Mouse (Mus musculus) intestine, postnatal 0 days (tissue): Measurements from ENCODE around the gene Ttc22. TPM values are rescaled to one million over a fixed set of nuclear protein-coding genes. Genes with fewer than 3 reads are reported as not detected.
A peak's percentile ranks its signal among the peaks of the same experiment; 100 is the strongest.

ENCODE experiments used
- ATAC-seq: fragments of 200-750 bp; cut with Nextera tagmentation; 2 replicates; pipeline ENCODE4 v1.8.0; 2017; ENCODE audit warnings: mild to moderate bottlenecking, moderate TSS enrichment, moderate library complexity
- H3K27ac ChIP-seq: fragments of 300-500 bp; sonication (generic); 2 replicates; pipeline ENCODE4 v1.5.1; 2014; ENCODE audit warnings: mild to moderate bottlenecking, low read depth, low read length, moderate library complexity
- H3K27me3 ChIP-seq: fragments of 300-500 bp; sonication (generic); replicated peaks from 2 replicates; pipeline ENCODE4 v1.6.1; 2014; ENCODE audit warnings: low read length, mixed read lengths; ENCODE audit not compliant: control insufficient read depth, insufficient read depth
- H3K36me3 ChIP-seq: fragments of 300-500 bp; sonication (generic); 2 replicates; pipeline ENCODE4 v1.6.1; 2014; ENCODE audit warnings: mild to moderate bottlenecking, moderate library complexity; ENCODE audit not compliant: control insufficient read depth, insufficient read depth
- H3K4me1 ChIP-seq: fragments of 300-500 bp; sonication (generic); replicated peaks from 2 replicates; pipeline ENCODE4 v1.6.1; 2014; ENCODE audit warnings: antibody characterized with exemption, low read length, mixed read lengths; ENCODE audit not compliant: control insufficient read depth, insufficient read depth
- H3K4me2 ChIP-seq: fragments of 300-500 bp; sonication (generic); replicated peaks from 2 replicates; pipeline ENCODE4 v1.6.1; 2014; ENCODE audit warnings: low read depth, mild to moderate bottlenecking, moderate library complexity
- H3K4me3 ChIP-seq: fragments of 300-500 bp; sonication (generic); 2 replicates; pipeline ENCODE4 v1.5.1; 2014; ENCODE audit warnings: low read depth, low read length
- H3K9ac ChIP-seq: fragments of 300-500 bp; sonication (generic); 2 replicates; pipeline ENCODE4 v1.6.1; 2014; ENCODE audit warnings: mild to moderate bottlenecking, low read depth, low read length
- H3K9me3 ChIP-seq: fragments of 300-500 bp; sonication (generic); 2 replicates; pipeline ENCODE4 v1.6.1; 2016; ENCODE audit warnings: mixed run types; ENCODE audit not compliant: control insufficient read depth
- CTCF ChIP-seq: sonication (generic); IDR thresholded peaks from 2 replicates; pipeline ENCODE4 v1.5.1; 2016; ENCODE audit warnings: low read depth, mild to moderate bottlenecking, control low read depth, antibody characterized with exemption, moderate library complexity
- WGBS: fragments of 180-500 bp; shearing (Covaris S2); extraction: QIAGEN DNeasy Blood & Tissue Kit; methylation state at CpG from one replicate; pipeline ENCODE4 v1.1.7; 2014; 5-methylcytosine and 5-hydroxymethylcytosine counted together
- polyA plus RNA-seq: library from polyadenylated mRNA; unstranded; fragments of >200 nt; fragmentation: Nextera tagmentation; extraction: Ambion mirVana; gene quantifications from 2 replicates; pipeline ENCODE4 v1.2.1, GENCODE M21; 2015

The Ttc22 gene
- polyA plus RNA-seq, 1 experiment from 2014 or later = 66.4 TPM

- Histone ChIP-seq H3K4me2 (no peak overlapping the region), H3K27me3 (no peaks in the 10 kb centered on the region), H3K36me3 (no peaks in the 10 kb centered on the region; the same call in 1 of the 2 replicates), H3K27ac (peak overlapping the region; percentile 74), H3K9me3 (no peaks in the 10 kb centered on the region), H3K4me3 (no peak overlapping the region), H3K9ac (no peak overlapping the region), H3K4me1 (peaks cover 6% of the 10 kb centered on the region)
- WGBS = 29% methylated on average over 14 of the region's 14 CpGs
- peak; percentile 87 for TF ChIP-seq CTCF
- no peak for ATAC-seq
Measured at GRCm38 (mm10) chr4:106630333-106631220, 8.3 kb downstream of the Ttc22 start.

- Histone ChIP-seq H3K36me3 (peaks cover 8% of the 10 kb centered on the region; the same call in 1 of the 2 replicates), H3K4me1 (peaks cover 6% of the 10 kb centered on the region), H3K9ac (no peak overlapping the region), H3K9me3 (no peaks in the 10 kb centered on the region), H3K27ac (no peak overlapping the region), H3K4me3 (no peak overlapping the region), H3K4me2 (no peak overlapping the region), H3K27me3 (no peaks in the 10 kb centered on the region)
- TF ChIP-seq CTCF = no peak
- WGBS = 21% methylated on average over 2 of the region's 3 CpGs
- ATAC-seq = no peak
Measured at GRCm38 (mm10) chr4:106632313-106632712, 10.1 kb downstream of the Ttc22 start.

- Histone ChIP-seq H3K36me3 (peaks cover 14% of the 10 kb centered on the region; the same call in 1 of the 2 replicates), H3K9me3 (no peaks in the 10 kb centered on the region), H3K4me1 (peaks cover 6% of the 10 kb centered on the region), H3K4me2 (no peak overlapping the region), H3K4me3 (no peak overlapping the region), H3K27me3 (no peaks in the 10 kb centered on the region), H3K9ac (no peak overlapping the region), H3K27ac (no peak overlapping the region)
- WGBS = 35% methylated on average over 8 of the region's 8 CpGs
- TF ChIP-seq CTCF = no peak
- no peak for ATAC-seq
Measured at GRCm38 (mm10) chr4:106633281-106634085, 11.3 kb downstream of the Ttc22 start.

GRCm38 (mm10) chr4:106634086-106634479, 11.9 kb downstream of the Ttc22 start:
- Histone ChIP-seq H3K9ac (no peak overlapping the region), H3K36me3 (peaks cover 20% of the 10 kb centered on the region; the same call in 1 of the 2 replicates), H3K4me3 (no peak overlapping the region), H3K27me3 (no peaks in the 10 kb centered on the region), H3K9me3 (no peaks in the 10 kb centered on the region), H3K27ac (no peak overlapping the region), H3K4me1 (peaks cover 6% of the 10 kb centered on the region), H3K4me2 (no peak overlapping the region)
- no peak for ATAC-seq
- TF ChIP-seq CTCF = no peak
- whole genome bisulfite sequencing = 48% methylated on average over 9 of the region's 9 CpGs

- H3K36me3 ChIP-seq = peaks cover 18% of the 10 kb centered on the region; the same call in 1 of the 2 replicates
- H3K27me3 ChIP-seq = no peaks in the 10 kb centered on the region
- 5% methylated on average over 8 of the region's 8 CpGs for WGBS
- no peaks in the 10 kb centered on the region for H3K9me3 ChIP-seq
- no peak overlapping the region for H3K9ac ChIP-seq
- TF ChIP-seq CTCF = no peak
- H3K4me1 ChIP-seq = no peaks in the 10 kb centered on the region
- H3K4me3 ChIP-seq = no peak overlapping the region
- peak overlapping the region; percentile 37 for H3K4me2 ChIP-seq
- ATAC-seq = peak; percentile 55; the same call in 1 of the 2 replicates
- no peak overlapping the region for H3K27ac ChIP-seq
Measured at GRCm38 (mm10) chr4:106643483-106644217, 21.4 kb downstream of the Ttc22 start.
